Mouse (Mus musculus): ENCODE results near the gene Insl3. TPM values are rescaled to one million over a fixed set of nuclear protein-coding genes. Genes with fewer than 3 reads are reported as not detected.
A peak's percentile ranks its signal among the peaks of the same experiment; 100 is the strongest.

The Insl3 gene
- polyA plus RNA-seq, 1 experiment, result 52.4 TPM

DNA sequence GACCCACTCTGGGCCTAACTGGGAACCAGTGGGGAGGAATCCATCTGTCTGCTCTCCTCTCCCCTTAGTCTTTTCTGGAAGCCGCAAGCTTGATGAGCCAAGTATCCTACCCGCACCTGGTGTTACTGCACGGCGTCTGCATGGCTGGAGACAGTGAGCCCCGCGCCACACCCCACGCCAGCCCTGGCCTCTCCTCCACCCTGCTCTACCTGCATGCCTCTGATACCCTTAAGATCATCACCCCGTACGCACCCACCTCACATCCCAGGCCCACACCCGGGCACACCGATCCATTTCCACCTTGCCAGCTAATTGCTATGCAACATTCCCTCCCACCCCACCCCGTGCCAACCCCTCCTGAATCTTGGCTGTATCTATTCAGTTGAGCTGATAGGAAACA is 6.2 kb upstream of the Insl3 start:
- DNase-seq (ENCODE audit: low read depth in 1 of 2, low spot score in 2 of 2), result no peak
- WGBS, result 95% methylated on average over 12 of the region's 12 CpGs
- no peaks in the 10 kb centered on the region for H3K27me3 ChIP-seq (ENCODE audit: control insufficient read depth, insufficient read depth, low read length)

DNA sequence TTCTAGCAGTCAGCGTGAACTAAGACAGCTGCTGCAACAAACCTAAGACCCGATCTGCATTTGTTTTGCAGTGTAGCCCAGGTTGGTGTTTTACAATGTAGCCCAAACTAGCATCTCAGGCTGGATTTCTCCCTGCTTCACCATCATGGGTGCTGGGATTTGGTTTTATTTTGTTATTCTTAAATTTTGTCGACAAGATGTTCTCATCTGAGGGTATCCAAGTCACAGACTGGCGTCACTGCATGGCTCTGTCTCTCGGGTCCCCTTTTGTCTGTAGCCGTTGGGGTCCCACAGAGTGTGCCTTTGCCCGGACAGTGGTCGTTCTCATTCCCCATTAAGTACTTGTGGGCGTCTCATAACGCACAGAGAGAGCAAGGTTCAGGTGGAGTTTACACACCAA is 4.3 kb upstream of the Insl3 start:
- WGBS, result 90% methylated on average over 10 of the region's 10 CpGs
- Histone ChIP-seq H3K36me3 (ENCODE audit: control insufficient read depth, insufficient read depth, low read length) (peaks cover 44% of the 10 kb centered on the region), H3K4me1 (ENCODE audit: control insufficient read depth, insufficient read depth, insufficient read length) (peaks cover 3% of the 10 kb centered on the region; the same call in 1 of the 2 replicates), H3K4me3 (ENCODE audit: extremely low read depth, insufficient read depth, insufficient read length) (no peak overlapping the region), H3K27me3 (ENCODE audit: control insufficient read depth, insufficient read depth, low read length) (no peaks in the 10 kb centered on the region), H3K27ac (ENCODE audit: insufficient read depth, low read length) (no peak overlapping the region)
- no peak for DNase-seq (ENCODE audit: low read depth in 1 of 2, low spot score in 2 of 2)
- no peak for TF ChIP-seq POLR2A (IDR thresholded peaks at IDR 0.05; ENCODE audit: low read depth, low read length)
- no peak for TF ChIP-seq CTCF (IDR thresholded peaks at IDR 0.05; ENCODE audit: extremely low read depth, insufficient read depth, insufficient read length, insufficient replicate concordance)

More for the DNA sequence above, 6.2 kb upstream of the Insl3 start:
- no peak overlapping the region for H3K4me3 ChIP-seq (ENCODE audit: extremely low read depth, insufficient read depth, insufficient read length)
- H3K27ac ChIP-seq (ENCODE audit: insufficient read depth, low read length), result no peak overlapping the region
- H3K4me1 ChIP-seq (ENCODE audit: control insufficient read depth, insufficient read depth, insufficient read length), result peaks cover 4% of the 10 kb centered on the region
- TF ChIP-seq POLR2A (IDR thresholded peaks at IDR 0.05; ENCODE audit: low read depth, low read length) (no peak), CTCF (IDR thresholded peaks at IDR 0.05; ENCODE audit: extremely low read depth, insufficient read depth, insufficient read length, insufficient replicate concordance) (no peak)
- H3K36me3 ChIP-seq (ENCODE audit: control insufficient read depth, insufficient read depth, low read length), result peaks cover 51% of the 10 kb centered on the region

DNA sequence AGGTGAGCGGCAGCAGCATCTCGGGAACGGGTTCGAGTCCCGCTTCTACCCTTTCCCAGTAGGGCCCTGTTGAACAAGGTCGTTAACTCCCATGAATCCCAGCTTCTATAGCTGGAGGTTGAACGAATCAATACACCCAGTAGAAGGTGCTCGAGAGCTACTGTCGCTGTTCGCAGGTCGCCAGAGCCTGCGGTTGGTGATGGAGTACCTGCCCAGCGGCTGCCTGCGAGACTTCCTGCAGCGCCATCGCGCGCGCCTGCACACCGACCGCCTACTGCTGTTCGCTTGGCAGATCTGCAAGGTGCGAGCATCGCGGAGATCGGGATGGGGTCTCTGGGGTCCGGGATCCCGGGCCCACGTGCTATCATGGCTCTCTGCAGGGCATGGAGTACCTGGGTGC is 3.4 kb upstream of the Insl3 start:
- Histone ChIP-seq H3K36me3 (ENCODE audit: control insufficient read depth, insufficient read depth, low read length) (peaks cover 38% of the 10 kb centered on the region), H3K27ac (ENCODE audit: insufficient read depth, low read length) (no peak overlapping the region), H3K4me1 (ENCODE audit: control insufficient read depth, insufficient read depth, insufficient read length) (peaks cover 3% of the 10 kb centered on the region; the same call in 1 of the 2 replicates), H3K27me3 (ENCODE audit: control insufficient read depth, insufficient read depth, low read length) (no peaks in the 10 kb centered on the region), H3K4me3 (ENCODE audit: extremely low read depth, insufficient read depth, insufficient read length) (no peak overlapping the region)
- DNase-seq (ENCODE audit: low read depth in 1 of 2, low spot score in 2 of 2), result no peak
- TF ChIP-seq POLR2A (IDR thresholded peaks at IDR 0.05; ENCODE audit: low read depth, low read length) (no peak), CTCF (IDR thresholded peaks at IDR 0.05; ENCODE audit: extremely low read depth, insufficient read depth, insufficient read length, insufficient replicate concordance) (no peak)
- 95% methylated on average over 29 of the region's 29 CpGs for WGBS

DNA sequence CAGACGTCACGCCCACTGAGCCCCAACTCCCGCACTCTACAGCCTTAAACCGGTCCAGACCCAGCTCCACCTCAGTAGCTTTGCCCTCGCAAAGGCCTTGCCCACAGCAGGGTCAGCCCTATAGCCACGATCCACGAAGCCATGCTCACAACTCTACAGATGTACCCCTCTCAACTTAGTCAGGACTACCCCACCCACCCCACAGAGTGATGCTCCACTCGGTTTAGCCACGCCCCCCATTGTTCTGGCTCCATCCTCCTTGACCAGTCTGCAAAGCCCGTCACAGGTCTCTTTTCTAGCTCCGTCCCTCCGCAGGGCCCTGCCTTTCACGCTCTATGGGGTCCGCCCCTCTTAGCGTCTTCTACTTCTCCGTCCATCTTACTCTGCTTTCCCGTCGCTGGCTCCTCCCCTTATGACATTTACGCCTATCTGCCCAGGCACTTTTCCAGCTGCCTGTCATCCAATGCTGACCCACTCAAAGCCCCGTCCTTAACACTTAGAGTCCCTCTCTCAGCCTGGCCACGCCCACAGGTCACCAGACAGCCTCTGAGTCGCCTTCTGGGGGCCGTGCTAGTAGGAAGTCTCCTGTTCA is 2.8 kb upstream of the Insl3 start:
- H3K4me1 ChIP-seq (ENCODE audit: control insufficient read depth, insufficient read depth, insufficient read length), result peaks cover 3% of the 10 kb centered on the region; the same call in 1 of the 2 replicates
- no peak overlapping the region for H3K4me3 ChIP-seq (ENCODE audit: extremely low read depth, insufficient read depth, insufficient read length)
- TF ChIP-seq POLR2A (IDR thresholded peaks at IDR 0.05; ENCODE audit: low read depth, low read length) (no peak), CTCF (IDR thresholded peaks at IDR 0.05; ENCODE audit: extremely low read depth, insufficient read depth, insufficient read length, insufficient replicate concordance) (no peak)
- 89% methylated on average over 23 of the region's 23 CpGs for WGBS
- H3K27me3 ChIP-seq (ENCODE audit: control insufficient read depth, insufficient read depth, low read length), result no peaks in the 10 kb centered on the region
- H3K36me3 ChIP-seq (ENCODE audit: control insufficient read depth, insufficient read depth, low read length), result peaks cover 33% of the 10 kb centered on the region
- no peak overlapping the region for H3K27ac ChIP-seq (ENCODE audit: insufficient read depth, low read length)
- no peak for DNase-seq (ENCODE audit: low read depth in 1 of 2, low spot score in 2 of 2)

DNA sequence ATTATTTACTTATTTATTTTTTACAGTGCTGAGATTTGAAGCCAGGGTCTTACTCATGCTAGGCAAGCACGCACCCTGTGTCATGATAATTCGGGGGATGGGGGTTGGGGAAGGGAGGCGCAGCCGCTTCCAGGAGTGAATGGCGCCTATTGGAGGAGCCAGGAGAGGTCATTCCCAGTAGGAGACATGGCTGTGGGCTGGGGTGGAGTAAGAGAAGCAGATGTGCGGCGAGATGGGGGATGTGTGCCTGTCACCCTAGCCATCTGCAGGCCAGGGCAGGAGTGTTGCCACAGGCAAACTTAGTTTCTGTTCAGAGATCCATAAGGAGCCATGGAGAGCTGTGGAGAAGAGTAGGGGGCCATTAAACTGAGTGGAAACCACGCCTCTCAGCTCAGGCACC is 1.4 kb upstream of the Insl3 start:
- TF ChIP-seq CTCF (IDR thresholded peaks at IDR 0.05; ENCODE audit: extremely low read depth, insufficient read depth, insufficient read length, insufficient replicate concordance) (no peak), POLR2A (IDR thresholded peaks at IDR 0.05; ENCODE audit: low read depth, low read length) (no peak)
- H3K27ac ChIP-seq (ENCODE audit: insufficient read depth, low read length), result no peak overlapping the region
- peaks cover 3% of the 10 kb centered on the region; the same call in 1 of the 2 replicates for H3K4me1 ChIP-seq (ENCODE audit: control insufficient read depth, insufficient read depth, insufficient read length)
- DNase-seq (ENCODE audit: low read depth in 1 of 2, low spot score in 2 of 2), result no peak
- peaks cover 23% of the 10 kb centered on the region for H3K36me3 ChIP-seq (ENCODE audit: control insufficient read depth, insufficient read depth, low read length)
- no peak overlapping the region for H3K4me3 ChIP-seq (ENCODE audit: extremely low read depth, insufficient read depth, insufficient read length)
- peaks cover 1% of the 10 kb centered on the region; the same call in 1 of the 2 replicates for H3K27me3 ChIP-seq (ENCODE audit: control insufficient read depth, insufficient read depth, low read length)
- 87% methylated on average over 8 of the region's 8 CpGs for WGBS

DNA sequence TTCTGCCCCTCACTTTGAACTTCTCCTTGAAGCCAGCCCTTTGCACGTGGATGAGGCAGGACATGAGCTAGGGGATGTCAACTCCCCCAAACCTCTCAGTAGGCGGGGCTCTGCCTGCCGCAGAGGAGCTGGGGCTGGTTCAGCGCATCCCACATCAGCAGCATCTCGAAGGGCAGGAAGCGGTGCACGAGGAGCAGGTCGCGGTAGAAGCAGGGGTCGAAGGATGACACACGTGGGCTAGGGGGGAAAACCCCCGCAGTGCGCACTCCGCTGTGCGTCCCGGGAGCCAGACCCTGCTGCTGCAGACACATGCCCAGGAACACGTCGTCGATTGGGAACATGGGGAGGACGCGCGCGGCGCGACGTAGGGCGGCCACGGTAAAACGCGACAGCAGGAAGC is 3.5 kb downstream of the Insl3 start:
- H3K36me3 ChIP-seq (ENCODE audit: control insufficient read depth, insufficient read depth, low read length), result peaks cover 2% of the 10 kb centered on the region; the same call in 1 of the 2 replicates
- no peak for TF ChIP-seq POLR2A (IDR thresholded peaks at IDR 0.05; ENCODE audit: low read depth, low read length)
- TF ChIP-seq CTCF (IDR thresholded peaks at IDR 0.05; ENCODE audit: extremely low read depth, insufficient read depth, insufficient read length, insufficient replicate concordance), result no peak
- H3K4me1 ChIP-seq (ENCODE audit: control insufficient read depth, insufficient read depth, insufficient read length), result peaks cover 17% of the 10 kb centered on the region
- no peak overlapping the region for H3K27ac ChIP-seq (ENCODE audit: insufficient read depth, low read length)
- peaks cover 12% of the 10 kb centered on the region for H3K27me3 ChIP-seq (ENCODE audit: control insufficient read depth, insufficient read depth, low read length)
- H3K4me3 ChIP-seq (ENCODE audit: extremely low read depth, insufficient read depth, insufficient read length), result peak overlapping the region; percentile 37; the same call in 1 of the 2 replicates
- DNase-seq (ENCODE audit: low read depth in 1 of 2, low spot score in 2 of 2), result no peak
- 4% methylated on average over 30 of the region's 30 CpGs for WGBS
